Mouse (Mus musculus) testis, adult 2 months (tissue): ENCODE measurements around the gene Zfp467.

Source experiments
- CTCF ChIP-seq: fragments of 200-500 bp; IDR thresholded peaks from 2 replicates; pipeline ENCODE4 v1.5.1; 2012; ENCODE audit warnings: low read depth, mild to moderate bottlenecking, inconsistent platforms, low read length, moderate library complexity; ENCODE audit not compliant: control insufficient read depth, insufficient read depth, insufficient replicate concordance
- POLR2A ChIP-seq: fragments of 200-500 bp; IDR thresholded peaks from 2 replicates; pipeline ENCODE4 v1.6.1; 2012; ENCODE audit warnings: low read depth, mild to moderate bottlenecking, inconsistent platforms, low read length, moderate library complexity; ENCODE audit not compliant: control insufficient read depth

DNA sequence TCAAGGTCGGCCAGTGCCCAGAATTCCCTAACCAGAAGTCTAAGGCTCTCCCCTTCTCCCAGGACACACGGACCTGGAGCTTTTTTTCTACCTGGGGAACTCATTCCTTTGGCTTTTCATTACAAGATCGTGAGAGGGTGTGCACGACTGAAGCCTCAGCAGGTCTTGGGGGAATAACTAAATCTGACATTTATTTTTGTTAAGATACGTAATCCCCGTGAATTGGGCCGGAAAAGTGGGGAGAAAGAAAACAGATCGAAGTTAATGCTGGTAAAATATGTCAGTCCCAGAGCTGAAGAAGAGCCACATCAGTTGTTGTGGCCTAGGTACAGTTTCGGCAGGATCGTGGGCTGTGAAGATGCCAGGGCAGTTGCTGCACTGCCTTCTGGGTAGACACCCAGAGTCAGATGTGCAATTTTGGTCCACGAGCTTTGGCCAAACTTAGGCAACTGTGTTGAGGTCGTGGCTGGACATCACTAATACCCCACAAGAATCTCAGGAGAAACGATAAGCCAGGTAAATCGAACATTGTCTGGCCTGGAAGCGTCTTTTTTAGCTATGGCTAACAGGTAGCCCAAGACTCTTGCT, 49.5 kb downstream of the Zfp467 start:
- no peak; the same call in 1 of the 2 replicates for TF ChIP-seq POLR2A
- no peak for TF ChIP-seq CTCF
